Mouse (Mus musculus) kidney, embryonic 15.5 days (tissue): ENCODE data around the gene Atf6b. TPM values are rescaled to one million over a fixed set of nuclear protein-coding genes. Genes with fewer than 3 reads are reported as not detected.
A peak's percentile ranks its signal among the peaks of the same experiment; 100 is the strongest.

ENCODE experiments used
- ATAC-seq: fragments of 200-750 bp; cut with Nextera tagmentation; replicated peaks from 2 replicates; pipeline ENCODE4 v1.8.0; 2017; ENCODE audit warnings: moderate TSS enrichment; ENCODE audit not compliant: low FRiP score
- H3K27ac ChIP-seq: fragments of 300-500 bp; sonication (generic); 2 replicates; pipeline ENCODE4 v1.5.1; 2015; ENCODE audit warnings: mild to moderate bottlenecking, inconsistent platforms
- H3K27me3 ChIP-seq: fragments of 300-500 bp; sonication (generic); 2 replicates; pipeline ENCODE4 v1.6.1; 2015; ENCODE audit warnings: inconsistent platforms
- H3K36me3 ChIP-seq: fragments of 300-500 bp; sonication (generic); 2 replicates; pipeline ENCODE4 v1.6.1; 2015; ENCODE audit warnings: inconsistent platforms
- H3K4me1 ChIP-seq: fragments of 300-500 bp; sonication (generic); 2 replicates; pipeline ENCODE4 v1.6.1; 2015; ENCODE audit warnings: inconsistent platforms
- H3K4me2 ChIP-seq: fragments of 300-500 bp; sonication (generic); 2 replicates; pipeline ENCODE4 v1.6.1; 2015; ENCODE audit warnings: moderate library complexity, mild to moderate bottlenecking, inconsistent platforms
- H3K4me3 ChIP-seq: fragments of 300-500 bp; sonication (generic); replicated peaks from 2 replicates; pipeline ENCODE4 v1.5.1; 2015; ENCODE audit warnings: mild to moderate bottlenecking, inconsistent platforms
- H3K9ac ChIP-seq: fragments of 300-500 bp; sonication (generic); 2 replicates; pipeline ENCODE4 v1.6.1; 2015; ENCODE audit warnings: mild to moderate bottlenecking, inconsistent platforms
- H3K9me3 ChIP-seq: fragments of 300-500 bp; sonication (generic); replicated peaks from 2 replicates; pipeline ENCODE4 v1.6.1; 2016; ENCODE audit warnings: inconsistent platforms
- WGBS: fragments of 180-500 bp; shearing (Covaris S2); methylation state at CpG from one replicate; pipeline ENCODE4 v1.1.7; 2015; ENCODE audit warnings: mixed read lengths; 5-methylcytosine and 5-hydroxymethylcytosine counted together
- polyA plus RNA-seq: library from polyadenylated mRNA; unstranded; fragments of >200 nt; fragmentation: Nextera tagmentation; extraction: Ambion mirVana; gene quantifications from 2 replicates; pipeline ENCODE4 v1.2.1, GENCODE M21; 2015

The Atf6b gene
- polyA plus RNA-seq, 1 experiment from 2014 or later: 98.2 TPM

DNA sequence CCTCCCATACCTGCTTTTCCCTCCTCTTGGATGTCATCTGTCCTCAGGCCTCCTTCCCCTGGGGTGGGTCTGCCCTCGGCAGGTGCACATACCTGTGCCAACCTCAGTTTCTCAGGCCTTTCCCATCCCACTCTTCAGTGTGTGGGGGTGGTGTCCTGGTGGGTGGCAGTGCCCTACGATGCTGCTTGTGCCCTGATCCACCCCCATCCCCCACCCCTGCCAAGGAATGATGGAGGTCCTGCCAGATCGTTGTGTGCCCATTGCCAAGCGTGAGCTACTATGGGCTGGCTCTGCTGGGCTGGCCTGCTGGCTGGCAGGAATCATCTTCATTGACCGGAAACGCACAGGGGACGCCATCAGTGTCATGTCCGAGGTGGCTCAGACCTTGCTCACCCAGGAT, 35.9 kb upstream of the Atf6b start:
- no peak overlapping the region for H3K27ac ChIP-seq
- H3K9me3 ChIP-seq: no peaks in the 10 kb centered on the region
- no peak for ATAC-seq
- H3K4me3 ChIP-seq: no peak overlapping the region
- H3K9ac ChIP-seq: no peak overlapping the region
- no peak overlapping the region for H3K4me2 ChIP-seq
- no peaks in the 10 kb centered on the region for H3K27me3 ChIP-seq
- peaks cover 64% of the 10 kb centered on the region for H3K36me3 ChIP-seq
- WGBS: 90% methylated on average over 8 of the region's 8 CpGs
- H3K4me1 ChIP-seq: peaks cover 29% of the 10 kb centered on the region

DNA sequence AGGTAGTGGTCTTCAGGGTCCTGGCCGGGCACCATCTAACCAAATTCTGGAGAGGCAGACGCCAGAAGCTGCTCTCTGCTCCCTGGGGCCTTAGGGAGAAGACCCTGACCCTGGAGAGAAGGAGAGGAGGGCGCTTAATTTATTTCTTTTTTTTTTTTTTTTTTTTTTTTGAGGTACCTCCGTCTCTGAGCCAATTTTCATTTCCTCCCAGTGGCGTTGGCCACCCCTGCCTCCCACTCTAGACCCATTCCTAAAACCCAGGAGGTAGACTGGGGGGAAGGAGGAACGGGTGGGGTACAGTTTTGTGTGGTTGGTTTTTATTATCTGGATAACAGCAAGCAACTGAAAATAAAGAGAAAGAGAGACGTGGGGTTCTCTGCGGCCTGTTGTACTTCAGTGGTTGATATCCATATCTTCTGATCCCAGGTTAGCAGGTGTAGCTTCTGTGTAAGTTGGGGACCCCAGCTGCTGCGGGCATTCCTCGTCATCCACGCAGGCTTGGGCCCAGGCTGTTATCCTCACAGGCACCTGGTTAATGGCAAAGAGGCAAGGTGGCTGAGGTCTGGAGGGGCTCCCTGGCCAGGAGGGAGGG, 33.8 kb upstream of the Atf6b start:
- H3K9ac ChIP-seq: no peak overlapping the region
- H3K4me1 ChIP-seq: peaks cover 11% of the 10 kb centered on the region
- no peak overlapping the region for H3K4me2 ChIP-seq
- no peaks in the 10 kb centered on the region for H3K9me3 ChIP-seq
- H3K4me3 ChIP-seq: no peak overlapping the region
- H3K36me3 ChIP-seq: peaks cover 75% of the 10 kb centered on the region
- WGBS: 83% methylated on average over 11 of the region's 11 CpGs
- H3K27me3 ChIP-seq: no peaks in the 10 kb centered on the region
- ATAC-seq: no peak
- H3K27ac ChIP-seq: no peak overlapping the region

DNA sequence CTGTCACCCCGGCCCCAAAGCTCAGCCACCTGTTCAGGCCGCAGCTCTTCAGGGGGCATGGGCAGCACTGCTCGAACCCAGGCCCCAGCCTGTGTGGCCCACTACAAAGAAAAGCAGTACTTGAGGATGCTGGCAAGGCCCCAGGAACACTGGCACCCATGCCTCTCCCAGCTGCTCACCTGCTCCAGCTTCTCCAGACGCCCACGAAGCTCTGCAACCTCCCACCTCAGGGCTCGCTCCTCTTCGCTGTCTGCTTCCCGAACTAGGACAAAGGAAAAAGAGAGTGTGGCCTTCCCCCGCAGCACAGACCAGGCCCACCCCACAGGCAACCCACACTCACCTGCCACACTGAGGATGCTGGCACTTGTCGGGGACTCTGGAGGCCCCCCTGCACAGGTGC, 33.1 kb upstream of the Atf6b start:
- Histone ChIP-seq H3K9ac (no peak overlapping the region), H3K9me3 (no peaks in the 10 kb centered on the region), H3K27me3 (no peaks in the 10 kb centered on the region), H3K27ac (no peak overlapping the region), H3K4me2 (no peak overlapping the region), H3K4me3 (no peak overlapping the region), H3K36me3 (peaks cover 76% of the 10 kb centered on the region), H3K4me1 (peaks cover 4% of the 10 kb centered on the region; the same call in 1 of the 2 replicates)
- WGBS: 89% methylated on average over 10 of the region's 10 CpGs
- no peak for ATAC-seq

DNA sequence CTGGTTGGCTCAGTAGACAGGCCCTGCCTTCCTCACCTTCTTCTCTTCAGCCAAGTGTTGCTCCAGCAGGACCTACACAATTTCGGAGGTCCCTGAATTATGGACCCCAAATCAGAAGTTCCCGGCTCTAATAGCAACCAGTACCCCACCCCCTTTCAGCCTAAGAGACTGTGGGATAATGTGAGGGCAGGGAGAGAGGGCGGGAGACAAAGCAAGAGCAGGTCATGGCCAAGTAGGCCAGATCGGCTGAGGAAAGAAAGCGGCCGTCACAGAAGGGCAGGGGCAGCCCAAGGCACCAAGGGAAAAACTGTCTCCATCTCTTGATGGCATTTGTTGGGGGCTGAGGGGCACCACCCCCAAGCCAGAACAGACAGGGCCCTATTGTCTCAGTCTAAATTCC, 31.1 kb upstream of the Atf6b start, which contains the start of gene Egfl8:
Gene Egfl8, minus strand, starts transcription at position 101 of the 400 bp plus-strand sequence.
- H3K27me3 ChIP-seq: no peaks in the 10 kb centered on the region
- no peak within 1 kb of the TSS for H3K9ac ChIP-seq
- H3K27ac ChIP-seq: peak within 1 kb of the TSS; percentile 18; the same call in 1 of the 2 replicates
- WGBS: 71% methylated on average over 6 of the region's 6 CpGs
- no peak within 1 kb of the TSS for H3K4me3 ChIP-seq
- ATAC-seq: no peak
- no peaks in the 10 kb centered on the region for H3K4me1 ChIP-seq
- H3K9me3 ChIP-seq: no peaks in the 10 kb centered on the region
- H3K4me2 ChIP-seq: no peak within 1 kb of the TSS
- peaks cover 89% of the 10 kb centered on the region for H3K36me3 ChIP-seq

DNA sequence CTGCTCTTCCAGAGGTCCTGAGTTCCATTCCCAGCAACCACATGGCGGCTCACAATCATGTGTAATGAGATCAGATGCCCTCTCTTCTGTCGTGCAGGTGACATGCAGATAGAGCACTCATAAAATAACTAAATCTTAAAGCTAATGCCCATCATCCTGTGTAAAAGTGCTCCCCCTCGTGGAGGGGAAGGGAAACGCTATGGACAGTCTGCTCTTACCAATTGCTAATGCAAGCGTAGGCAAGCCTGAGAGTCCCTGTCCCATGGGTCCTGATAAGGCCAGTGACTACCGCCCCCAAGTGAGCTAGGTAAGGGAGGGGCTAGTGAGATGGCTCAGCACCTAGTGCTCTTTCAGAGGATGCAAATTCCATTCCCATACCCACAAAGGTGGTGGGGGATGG, 27.9 kb upstream of the Atf6b start:
- H3K4me2 ChIP-seq: no peak overlapping the region
- H3K4me3 ChIP-seq: no peak overlapping the region
- H3K9me3 ChIP-seq: no peaks in the 10 kb centered on the region
- peaks cover 89% of the 10 kb centered on the region for H3K36me3 ChIP-seq
- no peaks in the 10 kb centered on the region for H3K27me3 ChIP-seq
- no peak overlapping the region for H3K9ac ChIP-seq
- WGBS: 21% methylated on average over 6 of the region's 6 CpGs
- no peak for ATAC-seq
- no peak overlapping the region for H3K27ac ChIP-seq
- no peaks in the 10 kb centered on the region for H3K4me1 ChIP-seq

DNA sequence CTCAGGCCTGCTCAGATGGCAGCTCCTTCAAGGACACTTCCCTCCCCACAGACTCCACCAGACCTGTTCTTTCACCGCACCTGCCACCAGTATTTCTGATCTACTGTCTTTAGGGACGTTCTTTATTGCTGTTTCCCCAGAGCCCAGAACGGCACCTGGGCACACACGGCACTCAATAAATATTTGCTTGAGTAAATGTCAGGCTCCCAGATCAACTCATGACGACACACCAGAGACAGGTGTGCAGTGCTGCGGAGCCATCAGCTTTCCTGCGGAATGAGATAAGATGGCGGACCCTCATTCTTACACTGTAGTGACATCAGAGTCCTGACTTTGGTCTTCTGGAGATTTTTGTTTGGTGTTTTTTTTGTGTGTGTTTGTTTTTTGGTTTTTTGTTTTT, 25.9 kb upstream of the Atf6b start:
- no peak overlapping the region for H3K4me2 ChIP-seq
- 87% methylated on average over 8 of the region's 8 CpGs for WGBS
- H3K9me3 ChIP-seq: no peaks in the 10 kb centered on the region
- H3K27me3 ChIP-seq: no peaks in the 10 kb centered on the region
- peaks cover 84% of the 10 kb centered on the region for H3K36me3 ChIP-seq
- no peak for ATAC-seq
- H3K27ac ChIP-seq: no peak overlapping the region
- H3K9ac ChIP-seq: no peak overlapping the region
- peaks cover 8% of the 10 kb centered on the region for H3K4me1 ChIP-seq
- no peak overlapping the region for H3K4me3 ChIP-seq

DNA sequence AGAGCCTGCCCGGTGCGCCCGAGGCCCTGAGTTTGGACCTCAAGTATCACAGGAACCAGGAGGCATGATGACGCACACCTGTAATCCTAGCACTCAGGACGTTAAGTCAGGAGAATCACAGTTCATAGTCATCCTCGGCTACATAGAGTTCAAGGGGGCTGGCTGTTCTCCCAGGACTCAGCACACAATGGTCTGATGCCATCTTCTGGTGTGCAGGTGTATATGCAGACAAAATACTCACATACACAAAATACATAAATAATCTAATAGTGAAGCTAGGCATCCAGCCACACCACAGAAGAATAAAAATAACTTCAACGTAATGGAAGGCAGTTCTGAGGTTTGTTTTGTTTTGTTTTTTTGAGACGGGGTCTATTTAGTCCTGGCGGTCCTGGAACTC, 23.8 kb upstream of the Atf6b start:
- ATAC-seq: no peak
- WGBS: 85% methylated on average over 9 of the region's 9 CpGs
- no peak overlapping the region for H3K4me3 ChIP-seq
- no peak overlapping the region for H3K9ac ChIP-seq
- no peaks in the 10 kb centered on the region for H3K27me3 ChIP-seq
- H3K4me1 ChIP-seq: peaks cover 22% of the 10 kb centered on the region
- H3K27ac ChIP-seq: no peak overlapping the region
- no peak overlapping the region for H3K4me2 ChIP-seq
- H3K9me3 ChIP-seq: no peaks in the 10 kb centered on the region
- peaks cover 67% of the 10 kb centered on the region for H3K36me3 ChIP-seq

DNA sequence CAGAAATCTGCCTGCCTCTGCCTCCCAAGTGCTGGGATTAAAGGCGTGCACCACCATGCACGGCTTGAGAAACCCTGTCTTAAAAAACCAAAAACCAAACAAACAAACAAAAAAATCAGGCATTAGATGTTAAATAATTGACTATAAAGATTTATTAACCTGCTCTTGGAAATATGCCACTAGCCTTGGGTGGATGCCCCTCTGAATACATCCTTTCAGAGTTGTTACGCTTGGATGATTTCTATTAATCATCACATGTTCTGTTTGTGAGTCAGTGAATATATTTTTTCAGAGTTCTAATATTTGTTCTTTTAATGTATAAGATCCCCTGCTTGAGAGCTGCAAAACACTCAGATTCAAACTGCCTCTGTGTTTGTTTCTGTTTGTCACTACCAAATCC, 22.0 kb upstream of the Atf6b start:
- Histone ChIP-seq H3K9ac (no peak overlapping the region), H3K4me2 (no peak overlapping the region), H3K9me3 (no peaks in the 10 kb centered on the region), H3K4me3 (no peak overlapping the region), H3K4me1 (peaks cover 40% of the 10 kb centered on the region), H3K27me3 (peaks cover 4% of the 10 kb centered on the region), H3K27ac (peak overlapping the region; percentile 22; the same call in 1 of the 2 replicates), H3K36me3 (peaks cover 53% of the 10 kb centered on the region)
- 87% methylated on average over 3 of the region's 3 CpGs for WGBS
- ATAC-seq: no peak

DNA sequence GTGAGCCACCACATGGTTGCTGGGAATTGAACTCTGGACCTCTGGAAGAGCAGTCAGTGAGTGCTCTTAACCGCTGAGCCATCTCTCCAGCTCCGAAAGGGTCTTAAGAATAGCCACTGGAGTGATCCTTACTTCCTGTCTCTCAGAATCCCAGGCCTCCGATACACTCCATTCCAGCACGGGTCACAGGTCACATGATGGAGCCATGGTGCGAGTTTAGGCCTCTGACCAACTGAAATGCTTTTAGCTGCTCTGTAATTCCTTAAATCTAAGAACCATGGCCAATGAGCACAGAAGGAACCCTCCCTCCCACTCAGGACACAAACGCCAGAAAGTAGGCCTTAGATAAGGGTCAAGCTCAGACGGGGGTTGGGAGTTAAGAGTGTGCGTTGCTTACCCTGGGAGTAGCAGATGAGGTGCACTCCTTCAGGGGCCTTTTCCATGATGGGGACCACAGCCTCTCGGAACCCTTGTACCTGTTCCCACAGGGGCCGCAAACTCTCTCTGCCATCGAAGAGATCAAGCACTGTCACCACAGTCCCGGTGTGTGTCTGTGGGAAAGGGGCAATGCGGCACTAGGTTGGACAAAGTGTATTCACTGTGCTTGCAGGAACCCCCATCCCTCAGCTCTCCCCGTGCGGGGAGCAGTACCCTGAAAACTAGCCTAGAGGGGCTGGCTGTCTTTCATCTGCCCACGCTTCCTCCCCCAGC, 20.7 kb upstream of the Atf6b start:
- Histone ChIP-seq H3K27ac (peak overlapping the region; percentile 95), H3K4me2 (peak overlapping the region; percentile 94), H3K9me3 (no peaks in the 10 kb centered on the region), H3K4me3 (peak overlapping the region; percentile 76), H3K4me1 (peaks cover 52% of the 10 kb centered on the region), H3K36me3 (peaks cover 41% of the 10 kb centered on the region), H3K27me3 (peaks cover 17% of the 10 kb centered on the region), H3K9ac (peak overlapping the region; percentile 72)
- 42% methylated on average over 16 of the region's 16 CpGs for WGBS
- no peak for ATAC-seq

DNA sequence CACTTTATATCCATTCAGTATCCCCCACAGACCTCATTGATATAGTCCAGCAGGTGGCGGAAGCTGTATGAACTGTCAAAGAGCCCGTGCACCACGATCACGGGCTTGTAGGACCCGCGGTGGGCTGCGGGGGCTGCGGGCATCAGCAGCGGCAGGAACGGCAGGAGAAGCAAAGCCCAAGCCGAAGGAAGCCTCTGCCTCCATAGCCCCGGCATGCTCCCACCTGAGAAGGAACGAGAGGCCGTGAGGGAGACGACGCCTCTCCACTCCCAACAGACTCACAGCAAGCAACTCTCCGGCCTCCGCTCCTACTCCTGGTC, 20.2 kb upstream of the Atf6b start:
- no peaks in the 10 kb centered on the region for H3K9me3 ChIP-seq
- peak overlapping the region; percentile 76 for H3K4me3 ChIP-seq
- WGBS: under 1% methylated on average over 18 of the region's 18 CpGs
- H3K36me3 ChIP-seq: peaks cover 35% of the 10 kb centered on the region
- peak overlapping the region; percentile 94 for H3K4me2 ChIP-seq
- H3K27ac ChIP-seq: peak overlapping the region; percentile 95
- H3K9ac ChIP-seq: peak overlapping the region; percentile 72
- H3K4me1 ChIP-seq: peaks cover 57% of the 10 kb centered on the region
- peak; percentile 43; the same call in 1 of the 2 replicates for ATAC-seq
- H3K27me3 ChIP-seq: peaks cover 22% of the 10 kb centered on the region

DNA sequence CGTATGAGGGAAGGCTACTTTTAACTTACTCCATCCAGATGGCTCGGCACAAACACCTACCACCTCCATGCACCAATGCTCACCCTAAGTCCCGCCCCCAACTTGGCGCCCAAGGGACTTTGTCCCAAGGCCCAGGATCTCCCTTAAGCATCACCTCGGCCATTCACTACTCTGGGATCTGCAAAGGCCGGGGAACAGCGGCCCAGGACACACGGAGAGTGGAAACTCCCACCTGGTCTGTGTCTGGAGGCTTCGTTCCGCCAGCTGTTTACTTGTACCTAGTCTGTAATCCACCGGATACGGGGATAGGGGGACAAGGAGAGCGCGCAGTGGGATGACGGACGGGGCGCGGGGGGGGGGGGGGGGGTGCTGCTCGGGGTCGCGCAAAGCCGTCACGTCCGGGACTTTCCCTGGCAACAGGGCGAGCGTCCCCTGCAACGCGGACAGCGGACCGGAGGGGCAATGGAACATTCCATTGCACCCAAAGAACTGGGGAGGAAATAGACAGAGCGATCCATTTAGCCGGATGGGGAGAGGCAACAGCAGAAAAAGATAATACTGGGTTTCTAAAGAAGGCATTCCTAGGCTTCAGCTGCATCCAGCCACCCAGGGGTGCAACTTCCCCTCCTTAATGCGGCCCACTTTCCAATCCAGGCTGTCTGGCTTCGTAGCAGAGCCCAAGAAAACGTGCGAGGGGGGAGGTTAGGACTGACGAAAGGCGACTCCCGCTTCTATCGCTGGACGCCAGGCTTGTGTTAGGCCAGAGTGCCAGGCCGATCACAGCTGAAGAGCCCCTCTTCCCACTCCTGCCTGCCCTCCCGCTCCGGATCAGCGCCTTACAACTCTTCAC, 19.6 kb upstream of the Atf6b start:
- Histone ChIP-seq H3K27ac (peak overlapping the region; percentile 95), H3K9me3 (no peaks in the 10 kb centered on the region), H3K27me3 (peaks cover 28% of the 10 kb centered on the region), H3K9ac (peak overlapping the region; percentile 72), H3K4me2 (peak overlapping the region; percentile 94), H3K4me1 (peaks cover 63% of the 10 kb centered on the region), H3K4me3 (peak overlapping the region; percentile 76), H3K36me3 (peaks cover 30% of the 10 kb centered on the region)
- ATAC-seq: peak; percentile 79
- under 1% methylated on average over 45 of the region's 45 CpGs for WGBS
